Mouse (Mus musculus) telencephalon, adult 2 months (tissue): ENCODE data around the gene Gmip.

Experiments used
- DNase-seq: peaks from one replicate; pipeline ENCODE4 v3.0.0-alpha.2; 2011; ENCODE audit warnings: low read depth, low spot score

Gene Gmip

GRCm38 (mm10) chr8:69861251-69861650 lies 52.8 kb downstream of the Gmip start:
- no peak for DNase-seq

DNA sequence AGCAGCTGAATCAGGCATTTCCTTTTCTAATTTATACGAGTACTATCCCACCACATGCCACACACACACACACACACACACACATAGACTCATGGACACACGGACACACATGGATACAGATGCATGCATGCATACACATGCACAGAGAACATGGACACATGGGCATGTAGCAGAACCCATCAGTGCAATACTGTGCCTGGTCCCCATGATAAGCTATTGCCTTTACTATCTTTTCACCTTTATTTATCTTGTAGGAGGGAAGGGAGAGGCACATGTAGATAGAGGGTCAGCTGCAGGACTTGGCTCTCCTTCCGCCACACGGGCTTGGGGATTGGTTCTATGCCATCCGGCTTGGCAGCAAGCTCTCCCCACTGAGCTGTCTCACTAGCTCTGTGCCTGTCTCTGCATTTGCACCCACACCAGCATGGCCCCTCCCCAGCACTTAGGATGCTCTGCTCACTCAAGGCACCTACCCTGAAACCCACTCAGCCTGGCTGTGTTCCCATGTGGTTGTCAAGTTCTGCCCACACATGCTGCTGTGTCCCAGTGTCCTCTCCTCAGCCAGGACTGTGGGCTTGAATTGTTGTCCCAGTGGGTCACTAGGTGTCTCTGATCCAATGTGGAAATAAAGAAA lies 55.0 kb downstream of the Gmip start:
- peak; percentile 23 for DNase-seq

DNA sequence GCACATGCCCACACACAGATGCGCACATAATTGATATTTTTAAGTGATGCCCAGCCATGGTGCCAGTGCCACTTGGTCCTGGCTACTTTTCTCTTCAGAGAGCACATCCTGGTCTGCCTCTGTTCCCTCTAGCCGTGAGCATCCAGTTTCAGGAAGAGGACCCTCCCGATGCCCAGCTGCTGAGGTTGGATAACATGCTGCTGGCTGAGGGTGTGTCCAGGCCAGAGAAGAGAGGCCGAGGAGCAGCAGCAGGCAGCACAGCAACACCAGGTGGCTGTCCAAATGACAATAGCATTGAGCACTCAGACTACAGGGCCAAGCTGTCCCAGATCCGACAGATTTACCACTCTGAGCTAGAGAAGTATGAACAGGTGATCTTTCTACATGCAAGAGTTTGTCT lies 55.7 kb downstream of the Gmip start:
- no peak for DNase-seq

DNA sequence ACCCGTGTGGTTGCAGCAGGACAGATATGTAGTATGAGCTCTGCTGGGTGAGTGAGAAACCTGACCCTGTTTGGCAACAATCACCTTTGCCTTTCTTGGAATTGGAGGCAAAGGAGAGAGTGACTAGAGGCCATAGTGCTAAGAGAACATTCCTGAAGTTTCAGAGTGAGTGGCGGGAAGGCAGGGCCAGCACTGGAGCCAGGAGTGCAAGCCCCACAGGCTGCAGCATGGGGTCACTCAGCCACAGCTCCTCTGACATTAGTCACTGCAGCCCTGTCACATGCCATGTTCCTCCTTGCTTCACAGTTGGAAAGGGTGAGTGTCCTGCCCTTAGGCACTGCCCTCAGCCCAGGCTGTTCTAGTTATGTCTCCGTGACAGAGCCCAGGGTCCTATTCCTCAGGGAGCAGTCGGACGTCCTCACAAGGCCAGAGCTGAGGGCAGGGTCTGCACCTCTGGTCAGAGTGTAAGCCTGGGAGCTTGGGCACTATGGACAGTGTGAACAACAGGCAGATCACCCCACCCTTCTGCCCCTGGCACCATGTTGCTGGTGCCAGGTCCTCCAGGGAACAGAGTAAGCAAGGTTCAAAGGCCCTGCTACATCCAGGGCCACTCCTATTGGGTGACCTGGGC lies 59.3 kb downstream of the Gmip start:
- no peak for DNase-seq

- no peak for DNase-seq
Measured at GRCm38 (mm10) chr8:69870003-69870765, 61.7 kb downstream of the Gmip start.

DNA sequence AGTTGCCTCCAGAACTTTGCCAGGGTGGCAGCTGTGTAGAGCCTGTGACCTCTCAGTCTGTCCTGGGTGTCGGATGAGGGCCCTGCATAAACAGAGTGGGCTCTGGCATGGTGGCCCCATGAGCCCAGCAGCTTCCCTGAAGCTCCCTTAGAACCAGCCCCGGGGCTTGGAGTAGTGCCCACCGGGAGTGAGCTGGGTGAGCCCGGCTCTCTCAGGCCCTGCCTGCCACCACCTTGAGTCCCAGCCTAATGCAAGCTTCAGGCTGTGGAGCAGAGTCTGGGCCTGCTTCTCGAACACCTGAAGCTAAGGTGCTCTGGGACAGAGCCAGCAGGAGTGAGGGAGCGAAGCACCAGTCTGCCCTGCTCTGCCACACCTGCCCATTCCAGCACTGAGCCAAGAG lies 62.4 kb downstream of the Gmip start:
- no peak for DNase-seq
